Mouse (Mus musculus): ENCODE measurements around the gene Map3k21.

Map3k21 gene

DNA sequence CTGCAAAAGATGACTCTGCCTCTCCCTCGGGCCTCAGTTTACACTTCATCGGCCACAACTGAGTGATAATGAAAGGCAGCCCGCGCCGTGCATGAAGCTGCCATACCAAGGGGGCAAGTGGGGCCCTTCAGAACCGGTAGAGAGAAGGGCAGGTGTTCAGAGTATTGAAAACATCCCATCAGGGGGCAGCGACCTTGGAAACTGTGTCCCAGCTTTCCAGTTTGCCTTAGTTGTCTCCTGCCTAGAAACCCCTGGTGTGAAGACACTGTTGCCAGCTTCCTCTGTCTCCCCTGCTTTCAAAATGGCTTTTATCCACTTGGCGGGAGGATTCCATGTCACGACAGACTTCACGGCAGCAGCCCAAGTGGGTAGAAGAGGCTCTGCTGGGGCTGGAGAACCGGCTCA, 53.6 kb downstream of the Map3k21 start:
- no peak for DNase-seq (ENCODE audit: low read depth, low spot score)

DNA sequence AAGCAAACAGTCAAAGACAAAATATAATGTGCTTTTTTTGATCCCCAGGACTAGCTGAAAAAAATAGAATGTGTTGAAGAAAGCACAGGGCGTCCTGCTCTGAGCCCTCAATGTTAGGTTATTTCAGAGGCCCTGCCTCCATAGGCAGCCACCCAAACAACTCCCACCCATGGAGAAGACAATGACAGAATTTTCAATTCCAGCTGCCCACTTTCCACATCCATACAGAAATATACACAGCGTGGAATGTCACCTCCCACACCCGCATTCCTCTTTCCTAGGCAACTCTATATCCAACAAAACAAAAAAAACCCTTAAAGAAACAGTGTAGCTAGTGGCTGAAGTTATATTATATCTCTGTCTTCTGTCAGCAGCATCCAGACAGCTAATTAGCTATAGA, 61.1 kb downstream of the Map3k21 start:
- no peak for DNase-seq (ENCODE audit: low read depth, low spot score)

DNA sequence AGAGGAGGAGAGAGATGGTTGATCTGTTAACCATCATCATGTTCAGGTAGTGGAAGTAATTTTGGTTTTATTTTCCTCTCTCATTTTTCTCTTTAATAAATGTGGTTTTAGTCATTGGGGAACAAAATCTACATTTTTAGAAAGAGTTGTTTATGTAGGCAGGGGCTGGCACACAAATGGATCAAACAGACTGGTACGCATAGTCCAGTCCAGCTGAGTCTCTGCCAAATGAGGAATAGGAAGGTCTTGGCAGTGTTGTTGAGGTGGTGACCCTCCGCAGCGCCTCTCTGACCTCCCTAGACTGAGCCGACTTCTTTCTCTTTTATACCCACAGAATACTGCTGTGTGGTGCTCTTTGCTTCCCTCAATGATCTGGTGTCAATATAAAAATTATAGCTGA, 65.7 kb downstream of the Map3k21 start:
- no peak for DNase-seq (ENCODE audit: low read depth, low spot score)

DNA sequence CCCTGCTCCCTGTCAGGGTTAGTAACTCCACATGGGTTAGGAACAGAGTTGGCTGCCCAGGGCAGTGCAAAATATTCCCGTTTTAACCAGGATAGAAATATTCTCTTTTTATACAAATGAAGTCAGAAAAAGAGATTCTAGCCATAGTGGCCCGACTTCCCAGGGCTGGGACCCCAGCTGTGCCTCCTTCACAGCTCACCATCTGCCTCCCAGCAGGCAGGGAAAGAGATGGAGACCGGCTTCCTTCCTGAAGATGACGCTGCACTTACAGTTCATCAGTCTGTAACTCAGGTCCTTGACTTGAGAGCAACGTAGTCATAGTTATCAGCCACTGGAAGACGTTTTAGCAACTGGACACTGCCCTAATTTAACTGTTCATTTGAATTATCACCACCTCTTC, 70.6 kb downstream of the Map3k21 start:
- no peak for DNase-seq (ENCODE audit: low read depth, low spot score)

DNA sequence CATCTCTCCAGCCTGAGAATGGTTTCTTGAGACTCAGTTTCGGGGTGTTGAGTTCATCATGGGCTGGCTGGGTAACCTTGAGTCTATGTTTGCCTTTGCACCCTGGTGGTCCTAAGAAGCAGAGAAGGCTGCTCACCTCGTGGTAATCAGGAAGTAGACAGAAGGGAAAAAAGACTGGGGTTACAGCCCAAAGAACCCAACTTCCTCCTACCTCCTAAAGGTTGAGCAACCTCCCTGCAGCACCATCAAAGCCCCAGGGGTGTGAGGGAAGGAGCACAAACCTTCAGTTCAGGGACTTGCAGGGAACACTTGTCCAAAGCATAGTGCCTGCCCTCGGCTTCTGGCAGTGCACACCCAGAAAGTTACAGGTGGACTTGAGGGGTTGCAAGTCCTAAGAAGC, 73.3 kb downstream of the Map3k21 start:
- no peak for DNase-seq (ENCODE audit: low read depth, low spot score)

DNA sequence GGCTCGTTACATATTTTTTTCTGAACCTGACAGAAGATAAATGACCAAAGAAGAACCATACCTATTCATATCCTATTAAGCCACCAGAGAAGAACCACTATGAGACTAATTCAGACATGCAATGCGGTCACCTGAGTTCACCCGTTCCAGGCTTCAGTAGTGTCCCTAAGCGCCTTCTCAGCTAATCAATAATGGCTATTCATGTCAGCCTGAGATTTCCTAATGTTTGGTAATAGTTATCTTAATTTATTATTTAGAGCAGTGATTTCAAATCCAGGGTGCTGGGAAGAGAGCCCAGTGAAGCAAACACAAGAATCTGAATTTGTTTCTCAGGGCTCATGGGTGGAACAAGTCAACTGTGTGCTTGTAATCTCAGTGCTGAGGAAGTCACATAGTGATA, 73.9 kb downstream of the Map3k21 start:
- DNase-seq (ENCODE audit: low read depth, low spot score): no peak

DNA sequence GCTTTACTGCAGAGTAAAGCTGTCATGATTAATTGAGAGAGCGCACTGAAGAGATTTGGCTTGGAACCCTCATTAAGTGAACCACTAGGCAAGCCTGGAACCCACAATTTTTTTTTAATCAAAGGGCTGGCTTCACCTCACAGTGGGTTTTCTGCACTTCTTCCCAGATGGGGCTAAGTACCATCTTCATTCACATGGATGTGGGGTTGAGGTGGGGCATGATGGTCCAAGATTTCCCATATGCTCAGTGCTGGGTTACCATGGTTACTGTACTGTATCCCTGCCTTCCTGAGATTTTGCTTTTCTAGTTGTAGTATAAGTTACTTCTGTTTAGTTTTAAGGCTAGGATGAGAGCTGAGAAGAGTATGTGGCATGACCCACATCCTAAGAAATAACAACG, 75.1 kb downstream of the Map3k21 start:
- no peak for DNase-seq (ENCODE audit: low read depth, low spot score)

DNA sequence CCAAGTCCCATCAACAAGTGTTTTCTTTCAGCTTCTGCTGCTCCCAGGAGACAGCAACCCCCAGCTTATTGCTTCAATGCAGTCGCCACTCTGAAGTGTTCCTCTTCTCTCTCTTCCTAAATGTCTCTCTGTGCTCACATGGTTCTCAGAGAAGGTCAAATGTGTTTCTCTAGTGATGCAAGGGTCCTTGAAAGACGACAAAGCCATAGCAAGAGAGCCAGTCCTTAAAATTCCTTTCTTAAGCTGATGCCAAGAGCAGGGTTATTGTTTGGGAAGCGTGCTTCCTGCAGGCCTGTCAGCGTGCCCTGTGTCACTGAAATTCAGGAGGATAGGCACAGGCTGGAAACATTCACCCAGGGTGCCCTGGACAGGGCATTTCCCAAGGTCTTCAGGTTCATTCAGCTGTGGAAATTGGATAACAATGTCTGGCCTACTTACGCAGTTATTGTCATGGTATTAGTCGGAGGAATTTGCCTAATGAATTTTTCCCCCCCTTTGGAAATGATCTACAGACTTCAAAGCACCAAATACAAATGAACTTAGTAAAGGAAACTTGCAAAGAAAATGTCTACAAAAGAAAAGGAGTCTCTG, 76.8 kb downstream of the Map3k21 start:
- DNase-seq (ENCODE audit: low read depth, low spot score): no peak

DNA sequence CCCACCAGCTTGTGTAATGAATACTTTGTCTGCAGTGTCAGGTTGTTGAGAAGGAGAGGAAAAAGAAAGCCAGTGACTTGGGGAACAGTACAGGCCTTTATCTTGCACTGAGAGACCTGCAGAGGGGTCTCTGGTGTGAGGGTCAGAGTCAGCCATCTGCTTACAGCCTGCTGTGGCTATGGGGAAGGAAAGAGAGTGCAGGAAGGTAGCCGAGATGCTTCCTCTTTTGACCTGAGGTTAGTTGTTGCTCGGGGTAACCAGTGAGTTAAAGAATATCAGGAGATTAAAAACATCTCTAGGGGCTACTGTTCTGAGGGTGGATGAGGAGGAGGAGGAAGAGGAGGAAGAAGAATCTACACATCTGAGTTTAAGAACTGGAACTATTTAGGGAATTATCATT, 77.7 kb downstream of the Map3k21 start:
- no peak for DNase-seq (ENCODE audit: low read depth, low spot score)

DNA sequence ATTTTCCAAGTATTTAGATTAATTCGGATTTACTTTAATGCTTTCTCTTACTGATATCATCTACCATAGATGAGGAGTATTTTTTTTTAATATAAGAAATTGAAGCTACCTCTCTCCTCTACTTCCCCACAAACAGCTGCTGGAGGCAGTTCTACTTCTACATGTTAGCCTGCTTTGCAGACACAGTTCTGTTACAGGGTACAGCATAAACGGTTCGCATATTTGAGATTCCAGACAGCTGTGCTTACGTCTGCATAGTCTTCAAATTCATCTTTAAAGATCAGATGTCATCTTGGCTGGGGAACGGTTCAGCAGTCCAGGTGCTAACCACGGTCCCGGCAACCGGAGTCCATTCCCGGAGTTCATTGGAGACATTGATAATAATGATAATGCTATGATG, 83.4 kb downstream of the Map3k21 start:
- DNase-seq (ENCODE audit: low read depth, low spot score): no peak

DNA sequence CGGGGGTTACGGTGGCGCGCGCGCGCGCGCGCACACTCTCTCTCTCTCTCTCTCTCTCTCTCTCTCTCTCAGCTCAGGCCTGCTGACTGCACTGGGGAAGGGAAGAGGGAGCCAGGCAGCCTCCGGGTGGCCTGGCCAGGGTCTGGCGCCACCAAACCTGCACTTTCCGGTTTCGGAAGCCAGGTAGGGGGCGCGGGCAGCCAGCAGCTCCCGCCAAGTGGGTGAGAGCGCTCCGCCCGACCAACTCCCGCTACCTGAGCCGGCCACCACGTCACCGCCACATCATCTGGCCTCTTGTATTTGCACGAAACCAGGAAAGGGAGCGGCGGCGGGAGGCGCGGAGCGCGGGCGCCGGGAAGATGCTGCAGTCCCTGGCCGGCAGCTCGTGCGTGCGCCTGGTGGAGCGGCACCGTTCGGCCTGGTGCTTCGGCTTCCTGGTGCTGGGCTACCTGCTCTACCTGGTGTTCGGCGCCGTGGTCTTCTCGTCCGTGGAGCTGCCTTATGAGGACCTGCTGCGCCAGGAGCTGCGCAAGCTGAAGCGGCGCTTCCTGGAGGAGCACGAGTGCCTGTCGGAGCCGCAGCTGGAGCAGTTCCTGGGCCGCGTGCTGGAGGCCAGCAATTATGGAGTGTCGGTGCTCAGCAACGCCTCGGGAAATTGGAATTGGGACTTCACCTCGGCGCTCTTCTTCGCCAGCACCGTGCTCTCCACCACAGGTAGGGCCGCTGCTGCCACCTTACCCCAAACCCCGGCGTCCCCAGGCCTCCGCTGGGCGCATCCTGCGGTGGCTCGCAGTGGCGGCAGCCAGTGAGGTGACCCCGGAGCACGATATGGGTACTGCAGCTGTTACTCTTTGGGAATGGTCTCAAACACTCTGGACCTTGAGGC, 85.1 kb downstream of the Map3k21 start, which contains the start of gene Kcnk1:
Gene Kcnk1, plus strand, starts transcription at position 70 of the 886 bp plus-strand sequence.
- no peak for DNase-seq (ENCODE audit: low read depth, low spot score)

DNA sequence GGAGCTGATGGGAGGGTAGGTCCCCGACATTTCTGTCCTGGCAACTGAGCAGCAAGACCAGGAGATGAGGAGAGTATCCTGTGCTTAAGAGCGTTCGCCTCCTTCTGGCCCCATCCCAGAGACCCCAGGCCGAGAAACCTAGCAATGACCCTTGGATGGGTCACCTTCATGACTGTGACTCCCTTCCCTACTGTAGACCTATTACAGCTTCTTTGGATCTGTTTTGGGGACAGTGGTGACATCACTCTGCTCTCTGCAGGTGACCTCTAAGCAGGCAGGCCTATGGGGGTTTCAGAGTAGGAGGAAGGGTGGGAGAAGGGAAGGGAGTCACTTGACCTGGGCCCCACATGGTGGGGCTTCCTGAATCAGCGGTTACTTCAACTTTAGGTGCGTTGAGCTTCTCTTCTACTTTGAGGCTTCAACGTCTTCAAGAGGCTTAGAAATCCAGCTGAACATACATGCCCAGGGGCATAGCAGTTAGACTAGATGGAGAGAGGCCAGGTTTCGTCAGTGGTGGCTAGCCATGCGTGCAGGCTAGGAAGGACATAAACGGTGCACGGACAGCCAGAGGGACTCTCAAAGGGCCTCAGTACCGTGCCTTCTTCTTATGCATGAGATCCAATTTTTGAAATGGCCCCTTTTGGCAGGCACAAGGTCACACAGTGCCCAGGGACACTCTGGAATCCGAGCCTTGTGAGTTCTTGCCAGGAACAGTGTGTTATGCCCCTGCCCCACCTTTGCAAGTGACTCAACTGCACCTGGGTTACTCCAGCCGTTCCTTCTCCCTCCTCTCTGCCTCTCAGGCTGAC, 86.0 kb downstream of the Map3k21 start:
- DNase-seq (ENCODE audit: low read depth, low spot score): no peak

DNA sequence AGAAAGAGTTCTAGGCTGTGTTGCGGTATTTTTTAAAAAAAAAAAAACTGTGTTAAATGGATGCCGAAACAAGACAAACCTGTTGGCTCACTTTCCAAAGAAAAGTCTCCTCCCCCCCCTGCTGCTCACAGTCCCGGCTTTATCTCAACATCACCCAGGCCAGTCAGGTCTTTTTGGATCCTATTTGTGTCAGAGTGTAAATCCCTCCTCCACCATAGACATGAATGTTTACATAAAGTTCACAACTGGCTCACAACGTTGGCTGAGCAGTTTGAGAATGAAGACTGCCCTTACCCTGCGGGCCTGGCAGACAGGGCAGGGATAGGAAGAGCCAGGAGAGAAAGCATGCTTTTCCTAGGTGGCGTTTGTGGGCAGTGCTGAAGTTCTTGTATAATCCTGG, 86.7 kb downstream of the Map3k21 start:
- no peak for DNase-seq (ENCODE audit: low read depth, low spot score)

Data from retina, adult 2 months (tissue).